Mouse (Mus musculus): ENCODE data around the gene Sh2d1a. TPM values are rescaled to one million over a fixed set of nuclear protein-coding genes. Genes with fewer than 3 reads are reported as not detected.

The Sh2d1a gene
- 0.13 TPM in 2 replicates for polyA plus RNA-seq (2012; rRNA removed)
- polyA plus RNA-seq (2014; fragmentation: Nextera tagmentation; extraction: Ambion mirVana), result 1.3 and 1.6 TPM in 2 replicates

GRCm38 (mm10) chrX:42502291-42503043 is at the start of gene Sh2d1a:
Gene Sh2d1a (plus strand): TSS chrX:42502453.
- Histone ChIP-seq H3K9ac (ENCODE audit: low read depth, low read length, severe bottlenecking) (no peak within 1 kb of the TSS), H3K4me1 (ENCODE audit: control insufficient read depth, insufficient read depth, low read length) (no peaks in the 10 kb centered on the region), H3K36me3 (ENCODE audit: control insufficient read depth, insufficient read depth, low read length) (no peaks in the 10 kb centered on the region), H3K27ac (replicated peaks; ENCODE audit: low read depth, low read length) (no peak within 1 kb of the TSS), H3K27me3 (ENCODE audit: control insufficient read depth, insufficient read depth, low read length) (no peaks in the 10 kb centered on the region), H3K4me3 (replicated peaks; ENCODE audit: low read length) (no peak within 1 kb of the TSS), H3K4me2 (replicated peaks; ENCODE audit: low read depth, low read length, severe bottlenecking) (no peak within 1 kb of the TSS), H3K9me3 (ENCODE audit: control insufficient read depth, low read length) (no peaks in the 10 kb centered on the region)
- TF ChIP-seq POLR2A (IDR thresholded peaks at IDR 0.05; ENCODE audit: borderline replicate concordance, extremely low read depth, insufficient read depth, insufficient read length), result no peak
- DNase-seq (ENCODE audit: low spot score), result no peak
- no peak for ATAC-seq (ENCODE audit: low FRiP score, low read depth)
- WGBS, result 78% methylated on average over 13 of the region's 13 CpGs

GRCm38 (mm10) chrX:42453001-42453400 is 49.3 kb upstream of the Sh2d1a start:
- H3K27me3 ChIP-seq (ENCODE audit: control insufficient read depth, insufficient read depth, low read length), result no peaks in the 10 kb centered on the region
- H3K27ac ChIP-seq (replicated peaks; ENCODE audit: low read depth, low read length), result no peak overlapping the region
- no peak overlapping the region for H3K4me2 ChIP-seq (replicated peaks; ENCODE audit: low read depth, low read length, severe bottlenecking)
- ATAC-seq (ENCODE audit: low FRiP score, low read depth) (no peak), DNase-seq (ENCODE audit: low spot score) (no peak)
- 78% methylated on average over 1 of the region's 1 CpGs for WGBS
- TF ChIP-seq POLR2A (IDR thresholded peaks at IDR 0.05; ENCODE audit: borderline replicate concordance, extremely low read depth, insufficient read depth, insufficient read length), result no peak
- H3K4me3 ChIP-seq (replicated peaks; ENCODE audit: low read length), result no peak overlapping the region
- H3K4me1 ChIP-seq (ENCODE audit: control insufficient read depth, insufficient read depth, low read length), result no peaks in the 10 kb centered on the region
- H3K9ac ChIP-seq (ENCODE audit: low read depth, low read length, severe bottlenecking), result no peak overlapping the region
- H3K36me3 ChIP-seq (ENCODE audit: control insufficient read depth, insufficient read depth, low read length), result no peaks in the 10 kb centered on the region
- no peaks in the 10 kb centered on the region for H3K9me3 ChIP-seq (ENCODE audit: control insufficient read depth, low read length)

- Histone ChIP-seq H3K4me2 (replicated peaks; ENCODE audit: low read depth, low read length, severe bottlenecking) (no peak overlapping the region), H3K4me3 (replicated peaks; ENCODE audit: low read length) (no peak overlapping the region), H3K4me1 (ENCODE audit: control insufficient read depth, insufficient read depth, low read length) (no peaks in the 10 kb centered on the region), H3K27ac (replicated peaks; ENCODE audit: low read depth, low read length) (no peak overlapping the region), H3K27me3 (ENCODE audit: control insufficient read depth, insufficient read depth, low read length) (no peaks in the 10 kb centered on the region), H3K9me3 (ENCODE audit: control insufficient read depth, low read length) (no peaks in the 10 kb centered on the region), H3K36me3 (ENCODE audit: control insufficient read depth, insufficient read depth, low read length) (no peaks in the 10 kb centered on the region), H3K9ac (ENCODE audit: low read depth, low read length, severe bottlenecking) (no peak overlapping the region)
- DNase-seq (ENCODE audit: low spot score) (no peak), ATAC-seq (ENCODE audit: low FRiP score, low read depth) (no peak)
- TF ChIP-seq POLR2A (IDR thresholded peaks at IDR 0.05; ENCODE audit: borderline replicate concordance, extremely low read depth, insufficient read depth, insufficient read length), result no peak
- WGBS, result 62% methylated on average over 7 of the region's 7 CpGs
Measured at GRCm38 (mm10) chrX:42454533-42454932, 47.7 kb upstream of the Sh2d1a start.

- ATAC-seq (ENCODE audit: low FRiP score, low read depth) (no peak), DNase-seq (ENCODE audit: low spot score) (no peak)
- Histone ChIP-seq H3K9me3 (ENCODE audit: control insufficient read depth, low read length) (no peaks in the 10 kb centered on the region), H3K36me3 (ENCODE audit: control insufficient read depth, insufficient read depth, low read length) (no peaks in the 10 kb centered on the region), H3K27ac (replicated peaks; ENCODE audit: low read depth, low read length) (no peak within 1 kb of the TSS), H3K4me3 (replicated peaks; ENCODE audit: low read length) (no peak within 1 kb of the TSS), H3K9ac (ENCODE audit: low read depth, low read length, severe bottlenecking) (no peak within 1 kb of the TSS), H3K27me3 (ENCODE audit: control insufficient read depth, insufficient read depth, low read length) (no peaks in the 10 kb centered on the region), H3K4me1 (ENCODE audit: control insufficient read depth, insufficient read depth, low read length) (no peaks in the 10 kb centered on the region), H3K4me2 (replicated peaks; ENCODE audit: low read depth, low read length, severe bottlenecking) (no peak within 1 kb of the TSS)
- WGBS, result 83% methylated on average over 16 of the region's 16 CpGs
- no peak for TF ChIP-seq POLR2A (IDR thresholded peaks at IDR 0.05; ENCODE audit: borderline replicate concordance, extremely low read depth, insufficient read depth, insufficient read length)
Measured at GRCm38 (mm10) chrX:42489446-42489845, 12.8 kb upstream of the Sh2d1a start, which contains the start of gene Tex13c2. Gene Tex13c2 (plus strand): TSS chrX:42489691.

- WGBS, result 89% methylated on average over 8 of the region's 8 CpGs
- no peak overlapping the region for H3K4me3 ChIP-seq (replicated peaks; ENCODE audit: low read length)
- no peaks in the 10 kb centered on the region for H3K9me3 ChIP-seq (ENCODE audit: control insufficient read depth, low read length)
- no peak overlapping the region for H3K27ac ChIP-seq (replicated peaks; ENCODE audit: low read depth, low read length)
- ATAC-seq (ENCODE audit: low FRiP score, low read depth) (no peak), DNase-seq (ENCODE audit: low spot score) (no peak)
- no peak overlapping the region for H3K9ac ChIP-seq (ENCODE audit: low read depth, low read length, severe bottlenecking)
- H3K36me3 ChIP-seq (ENCODE audit: control insufficient read depth, insufficient read depth, low read length), result no peaks in the 10 kb centered on the region
- no peaks in the 10 kb centered on the region for H3K27me3 ChIP-seq (ENCODE audit: control insufficient read depth, insufficient read depth, low read length)
- no peak overlapping the region for H3K4me2 ChIP-seq (replicated peaks; ENCODE audit: low read depth, low read length, severe bottlenecking)
- no peak for TF ChIP-seq POLR2A (IDR thresholded peaks at IDR 0.05; ENCODE audit: borderline replicate concordance, extremely low read depth, insufficient read depth, insufficient read length)
- H3K4me1 ChIP-seq (ENCODE audit: control insufficient read depth, insufficient read depth, low read length), result no peaks in the 10 kb centered on the region
Measured at GRCm38 (mm10) chrX:42490336-42490735, 11.9 kb upstream of the Sh2d1a start.

All from limb, embryonic 14.5 days (tissue).